Mouse (Mus musculus) layer of hippocampus, adult 11-12 months (tissue): ENCODE data around the gene Tle1.
A peak's percentile ranks its signal among the peaks of the same experiment; 100 is the strongest.

Experiments used
- DNase-seq: peaks from one replicate; pipeline ENCODE4 v3.0.0; 2022; ENCODE audit warnings: low spot score

The Tle1 gene

DNA sequence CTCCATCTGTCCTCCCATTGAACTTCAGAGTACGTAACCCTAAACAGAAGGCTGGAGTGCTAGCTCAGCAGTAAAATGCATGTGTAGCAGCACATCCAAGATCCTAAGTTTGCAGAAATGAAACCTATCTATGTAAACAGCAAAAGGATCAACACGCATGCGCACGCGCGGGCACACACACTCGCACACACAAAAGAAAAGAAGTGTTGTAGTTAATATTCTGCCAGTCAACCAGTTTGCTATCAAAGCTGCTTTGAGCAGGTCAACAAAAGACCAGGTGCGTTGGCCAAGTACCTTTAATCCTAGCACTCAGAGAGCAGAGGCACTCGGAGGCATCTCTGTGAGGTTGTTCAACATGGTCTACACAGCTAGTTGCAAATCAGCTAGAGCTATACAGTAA, 35.0 kb downstream of the Tle1 start:
- no peak for DNase-seq

- no peak for DNase-seq
Observed at GRCm38 (mm10) chr4:72162445-72163218, 38.1 kb downstream of the Tle1 start.

DNA sequence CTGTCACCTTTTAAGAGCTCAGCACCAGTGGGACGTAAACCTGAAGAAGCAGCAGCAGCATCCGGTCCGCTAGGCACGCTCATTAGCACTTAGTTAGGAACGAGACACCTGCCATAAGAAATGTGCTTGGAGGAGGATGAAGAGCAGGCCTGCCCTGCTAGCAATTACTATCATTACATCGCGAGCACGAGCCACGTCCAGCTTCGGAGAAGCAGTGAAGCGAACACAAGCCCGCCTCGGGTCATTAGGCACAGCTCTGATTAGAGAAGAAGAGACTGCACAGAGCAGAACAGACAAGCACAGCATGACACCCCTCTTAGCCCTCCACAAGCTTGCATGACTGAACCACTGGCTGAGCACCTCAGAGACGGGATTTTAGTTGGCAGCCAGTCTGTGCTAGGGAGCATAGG, 40.6 kb downstream of the Tle1 start:
- DNase-seq: no peak

DNA sequence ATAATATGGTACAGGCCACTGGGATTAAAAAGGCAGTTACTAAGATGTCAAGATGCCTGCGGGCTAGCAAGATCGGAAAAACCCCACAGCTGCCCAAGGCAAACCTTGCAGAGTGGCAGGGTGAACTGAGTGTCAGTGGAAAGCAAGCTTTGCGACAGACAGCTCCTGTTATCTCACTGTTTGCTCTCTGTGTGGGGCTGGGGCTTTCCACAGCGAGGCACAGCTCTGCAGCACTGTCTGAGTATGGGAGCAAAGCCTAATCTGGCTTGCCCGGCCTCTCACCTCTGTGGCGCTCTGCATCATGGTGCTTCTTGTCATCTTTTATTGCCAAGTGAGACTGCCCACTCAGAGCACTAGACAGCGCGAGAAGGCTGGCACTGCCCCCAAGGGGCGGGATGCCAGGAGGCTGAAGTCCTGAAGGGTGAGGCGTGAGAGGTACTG, 42.8 kb downstream of the Tle1 start:
- DNase-seq: no peak

GRCm38 (mm10) chr4:72150460-72151131, 50.1 kb downstream of the Tle1 start:
- DNase-seq: no peak

- no peak for DNase-seq
Observed at GRCm38 (mm10) chr4:72146003-72146402, 54.7 kb downstream of the Tle1 start.

DNA sequence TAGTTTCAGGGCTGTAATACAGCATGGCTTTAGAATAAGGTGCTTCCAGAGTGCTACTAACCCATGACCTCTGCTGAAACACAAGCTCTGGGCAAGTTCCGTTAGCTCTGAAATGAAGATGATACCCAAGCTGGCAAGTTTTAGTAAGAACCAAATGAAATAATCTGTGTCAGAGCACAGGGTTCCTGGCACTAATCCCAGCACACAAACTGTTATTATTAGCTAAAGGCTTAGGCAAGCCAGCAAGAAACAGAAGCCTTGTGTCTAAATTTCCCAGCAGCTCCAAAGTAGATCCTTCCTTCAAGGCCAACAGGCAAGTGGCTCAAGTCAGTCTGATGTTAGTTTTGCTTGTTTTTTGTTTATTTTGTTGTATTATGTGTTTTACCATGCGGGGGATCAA, 56.2 kb downstream of the Tle1 start:
- peak; percentile 59 for DNase-seq

DNA sequence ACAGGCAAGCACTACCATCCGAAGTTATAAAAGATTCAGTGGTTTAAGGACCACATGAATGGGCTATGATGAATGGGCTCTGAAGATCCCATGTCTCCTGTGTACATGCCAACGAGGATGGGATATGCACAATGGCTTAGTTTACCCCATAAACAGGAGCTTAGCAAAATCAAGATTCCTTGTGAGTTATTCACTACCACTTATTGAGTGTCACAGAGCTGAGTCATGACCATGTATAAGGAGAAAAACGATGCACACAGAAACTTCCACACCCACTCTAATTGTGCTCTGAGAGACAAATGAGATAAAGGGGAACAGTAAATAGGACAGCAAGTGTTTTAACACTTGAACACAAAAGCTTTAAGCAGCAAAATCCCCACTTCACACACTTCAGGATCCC, 60.0 kb downstream of the Tle1 start:
- no peak for DNase-seq

DNA sequence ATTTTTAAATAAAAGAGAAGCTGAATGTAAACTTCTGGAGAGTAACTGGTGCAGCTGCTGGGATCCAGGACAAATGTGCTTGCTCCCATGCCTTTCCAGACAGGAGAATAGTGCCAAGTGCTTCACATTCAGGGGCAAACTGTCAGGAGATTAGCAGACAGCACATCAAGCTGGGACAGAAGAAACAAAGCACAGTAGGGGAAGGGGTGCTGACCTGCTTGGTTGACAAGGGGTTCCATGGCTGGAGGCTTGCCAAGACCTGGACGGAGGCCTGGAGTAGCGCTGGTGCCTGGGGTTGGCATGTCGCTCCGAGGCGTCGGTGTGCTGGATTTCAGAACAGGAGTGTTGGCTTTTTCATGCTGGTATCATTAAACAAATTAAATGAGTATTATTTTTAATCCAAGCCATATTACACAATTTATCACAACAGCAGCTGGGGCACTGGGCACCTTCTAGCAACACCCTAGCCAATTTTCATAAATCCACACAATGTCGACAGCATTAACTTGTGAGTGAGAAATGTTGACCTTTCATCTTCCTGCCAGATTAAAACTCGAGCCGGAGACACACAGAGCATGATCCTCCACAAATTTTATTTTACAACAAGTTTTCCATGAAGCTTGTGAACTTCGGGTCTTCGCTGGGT, 61.1 kb downstream of the Tle1 start:
- DNase-seq: peak; percentile 34

DNA sequence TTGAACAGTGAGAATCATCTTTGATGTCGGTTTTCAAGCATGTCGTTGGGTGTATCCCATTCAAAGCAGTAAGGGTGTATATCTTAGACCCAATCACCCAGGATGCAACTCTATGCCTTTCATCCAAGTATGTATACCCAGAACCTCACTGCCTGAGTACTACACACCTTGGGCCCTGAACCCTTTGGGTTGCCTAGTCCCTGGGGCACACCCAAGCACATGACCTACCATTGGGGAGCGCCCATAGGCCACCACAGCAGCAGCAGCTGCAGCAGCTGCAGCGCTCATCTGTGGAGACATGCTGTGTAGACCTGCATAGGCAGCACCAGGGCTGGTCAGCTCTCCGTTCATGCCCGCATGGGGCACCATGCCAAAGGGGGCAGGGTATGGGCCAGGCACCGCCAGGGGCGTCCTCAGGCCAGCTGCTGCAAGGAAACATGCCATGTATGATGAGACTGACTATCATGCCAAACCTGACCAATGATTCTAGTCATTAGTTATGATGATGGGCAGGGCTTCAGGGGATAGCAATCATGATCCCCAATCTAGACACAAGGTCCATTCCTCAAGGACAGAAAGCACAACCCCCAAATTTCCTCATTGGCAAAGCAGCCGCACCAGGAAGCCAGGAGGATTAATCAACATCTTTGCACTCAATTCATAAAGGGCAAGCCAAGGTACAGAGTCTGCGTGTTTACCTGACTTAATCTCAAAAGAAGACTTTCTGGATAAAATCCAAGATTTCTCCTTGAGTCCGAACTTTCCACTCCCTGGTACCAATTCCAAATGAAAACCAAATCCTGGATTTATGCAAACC, 62.2 kb downstream of the Tle1 start:
- DNase-seq: no peak

- DNase-seq: peak; percentile 31
Observed at GRCm38 (mm10) chr4:72132646-72133045, 68.1 kb downstream of the Tle1 start.

DNA sequence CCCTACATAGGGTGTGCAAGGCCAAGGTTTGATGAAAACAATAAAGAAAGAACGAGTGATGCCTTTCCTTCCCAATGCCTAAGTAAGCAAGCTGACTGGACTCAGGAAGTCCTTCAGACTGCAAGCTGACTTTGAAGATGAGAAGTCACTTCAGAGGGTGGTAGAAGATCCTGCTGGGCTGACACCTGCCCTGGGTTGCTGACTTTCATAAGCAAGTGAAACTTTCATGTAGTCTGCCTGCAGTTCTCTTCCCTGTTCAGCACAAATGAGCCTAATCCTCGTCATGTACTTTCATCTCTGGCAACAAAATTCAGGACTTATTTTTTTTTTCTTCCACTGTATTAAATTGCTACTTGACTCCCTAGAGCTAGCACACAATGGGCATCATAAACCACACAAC, 73.1 kb downstream of the Tle1 start:
- no peak for DNase-seq

DNA sequence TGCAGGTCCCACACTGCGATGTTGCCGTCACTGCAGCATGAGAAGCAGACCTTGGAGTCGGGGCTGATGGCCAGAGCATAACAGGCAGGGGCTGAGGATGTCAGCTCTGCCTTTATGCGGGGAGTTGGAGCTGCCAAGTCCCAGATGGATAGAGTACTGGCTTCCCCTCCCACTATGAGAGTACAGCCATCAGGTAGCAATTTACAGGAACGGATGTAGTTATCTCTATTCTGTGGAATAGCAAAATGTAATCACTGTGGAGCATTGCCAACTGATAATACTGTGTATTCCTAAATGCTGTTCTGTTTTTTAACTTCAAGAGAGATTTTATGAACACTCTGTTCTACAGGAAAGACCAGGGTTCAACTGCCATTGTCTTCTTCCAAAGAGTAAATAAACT, 75.9 kb downstream of the Tle1 start:
- no peak for DNase-seq

DNA sequence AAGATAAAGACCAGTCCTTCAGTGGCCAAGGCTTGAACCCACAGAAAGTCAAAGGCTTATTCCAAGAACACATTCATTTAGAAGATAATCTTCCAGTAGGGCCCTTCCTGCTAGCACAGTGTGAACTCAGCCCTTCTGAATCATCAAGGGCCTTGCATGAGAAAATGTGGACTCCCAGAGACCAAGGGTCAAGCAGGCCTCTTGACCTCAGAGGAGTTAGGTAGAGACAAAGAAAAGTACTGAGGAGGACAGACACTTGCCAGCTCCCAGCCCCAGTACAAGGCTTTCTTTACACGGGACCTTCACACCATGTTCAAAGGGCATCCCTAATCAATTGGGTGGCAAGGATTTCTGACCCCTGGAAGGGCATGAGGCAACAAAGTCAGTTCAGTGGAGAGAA, 77.9 kb downstream of the Tle1 start:
- no peak for DNase-seq

GRCm38 (mm10) chr4:72122343-72122742, 78.4 kb downstream of the Tle1 start:
- DNase-seq: no peak

DNA sequence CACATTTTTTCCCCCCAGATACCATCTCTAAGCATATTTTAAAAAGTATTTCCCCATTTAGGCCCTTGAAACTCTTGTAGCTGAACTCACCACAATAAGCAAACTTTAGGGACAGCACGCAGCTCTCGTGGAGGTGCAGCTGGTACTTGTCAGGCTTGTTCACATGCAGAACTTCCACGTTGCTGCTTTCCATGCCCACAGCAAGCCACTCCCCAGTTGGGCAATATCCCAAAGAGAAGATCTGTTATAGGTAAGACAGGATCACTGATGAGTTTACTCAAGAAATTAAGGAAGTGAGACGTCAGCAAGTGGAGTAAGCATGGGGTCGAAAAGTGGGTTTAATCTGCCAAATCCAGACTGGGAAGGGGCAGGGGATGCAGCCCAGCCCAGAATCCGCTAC, 80.7 kb downstream of the Tle1 start:
- DNase-seq: no peak

DNA sequence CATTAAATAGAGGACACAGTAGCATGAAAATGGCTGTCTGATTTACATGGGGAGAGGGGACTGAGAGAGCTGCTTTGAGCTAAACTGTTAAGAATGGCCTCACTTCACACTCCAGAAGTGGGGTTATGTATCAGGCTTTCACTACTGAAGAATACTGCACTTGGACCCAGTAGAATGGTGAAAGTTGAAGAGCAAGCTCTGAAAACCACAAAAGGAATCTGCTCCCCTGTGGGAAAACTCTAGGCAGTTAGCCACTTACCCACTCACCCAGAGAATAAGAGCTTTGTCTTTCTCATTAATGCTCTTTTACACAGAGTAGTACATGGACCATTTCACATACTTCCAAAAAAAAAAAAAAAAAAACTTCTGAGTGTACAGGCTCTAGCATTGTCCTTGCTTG, 95.0 kb downstream of the Tle1 start:
- DNase-seq: no peak

DNA sequence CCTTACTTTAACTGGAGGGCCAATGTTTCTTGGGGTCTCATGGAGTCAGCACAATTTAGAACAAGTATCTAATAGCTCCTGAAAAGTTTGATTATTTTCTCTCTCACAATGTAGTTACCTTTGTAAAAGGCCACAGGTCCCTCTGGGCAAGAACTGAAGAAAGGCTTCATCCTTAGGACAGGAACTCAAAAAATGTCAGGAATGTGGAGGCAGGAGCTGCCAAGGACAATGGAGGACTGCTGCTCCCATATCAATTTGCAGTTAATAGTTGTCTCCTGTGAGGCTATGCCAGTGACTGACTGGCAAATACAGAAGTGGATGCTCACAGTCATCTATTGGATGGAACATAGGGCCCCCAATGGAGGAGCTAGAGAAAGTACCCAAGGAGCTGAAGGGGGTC, 96.5 kb downstream of the Tle1 start:
- no peak for DNase-seq

DNA sequence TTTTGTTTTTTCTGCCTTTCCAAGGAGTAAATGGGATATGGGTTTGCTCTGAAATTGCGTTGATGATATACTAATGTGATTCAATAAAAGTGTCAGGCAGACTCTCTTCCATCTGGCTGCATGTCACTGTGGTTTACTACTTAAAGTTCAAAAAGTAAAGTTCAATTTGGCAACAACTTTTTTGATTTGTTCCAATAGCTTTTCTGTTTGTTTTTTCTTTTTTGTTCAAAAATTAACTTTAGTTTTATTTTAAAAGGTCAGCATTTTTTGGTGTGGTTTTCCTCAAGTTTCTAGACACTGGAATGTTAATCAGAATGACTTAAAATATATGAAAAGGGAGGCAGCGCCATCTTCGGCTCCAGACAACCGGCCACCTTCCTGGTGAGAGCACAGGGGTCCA, 112.9 kb downstream of the Tle1 start:
- DNase-seq: no peak

DNA sequence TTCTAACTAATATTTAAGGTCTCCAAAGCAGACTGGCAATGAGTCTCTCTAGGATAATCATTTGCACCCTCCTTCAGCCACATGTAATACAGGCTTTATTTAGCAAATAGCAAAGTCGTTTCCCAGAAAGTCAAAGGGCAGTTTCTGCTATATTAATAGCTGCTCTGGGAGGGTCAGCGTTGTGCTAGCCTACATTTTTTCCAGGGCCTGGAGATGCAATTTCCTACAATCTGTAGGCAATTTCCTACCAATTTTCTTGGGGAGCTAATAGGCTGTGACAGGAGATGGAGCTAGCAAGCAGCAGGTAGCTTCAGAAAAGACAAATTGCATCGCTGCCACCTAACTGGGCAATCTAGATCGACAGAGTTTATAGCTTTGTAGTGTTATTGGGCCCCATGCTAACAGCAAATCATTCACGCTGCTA, 131.6 kb downstream of the Tle1 start:
- DNase-seq: no peak

DNA sequence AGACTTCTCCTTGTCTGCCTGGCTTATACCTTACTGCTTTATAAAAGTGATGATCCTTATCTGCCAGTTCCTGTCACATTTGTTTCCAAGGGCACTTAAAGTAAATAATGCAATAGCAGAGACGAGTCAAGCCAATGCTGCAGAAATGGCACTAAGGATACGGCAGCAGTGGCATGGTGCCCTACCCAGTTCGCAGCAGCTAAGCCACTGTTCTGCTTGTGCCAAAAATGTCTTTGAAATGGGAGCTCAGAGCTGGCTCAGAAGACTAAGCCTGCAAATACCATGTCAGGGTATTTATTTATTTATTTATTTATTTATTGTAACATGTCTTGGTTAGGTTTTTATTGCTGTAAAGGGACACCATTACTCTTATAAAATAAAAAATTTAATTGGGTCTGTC, 132.8 kb downstream of the Tle1 start:
- no peak for DNase-seq
